Mouse (Mus musculus): ENCODE results near the gene Colec11. TPM values are rescaled to one million over a fixed set of nuclear protein-coding genes. Genes with fewer than 3 reads are reported as not detected.

Gene Colec11
- polyA plus RNA-seq, 1 experiment = 0.94 TPM

GRCm38 (mm10) chr12:28607546-28608305 lies 15.5 kb downstream of the Colec11 start:
- DNase-seq (ENCODE audit: extremely low spot score in 1 of 2, low spot score in 1 of 2) = peak; percentile 27 to 58

GRCm38 (mm10) chr12:28603494-28603893 lies 19.7 kb downstream of the Colec11 start:
- DNase-seq (ENCODE audit: extremely low spot score in 1 of 2, low spot score in 1 of 2) = no peak

GRCm38 (mm10) chr12:28602259-28602658 lies 20.9 kb downstream of the Colec11 start:
- DNase-seq (ENCODE audit: extremely low spot score in 1 of 2, low spot score in 1 of 2) = no peak

- DNase-seq (ENCODE audit: extremely low spot score in 1 of 2, low spot score in 1 of 2) = no peak
Observed at GRCm38 (mm10) chr12:28598526-28598991, 24.6 kb downstream of the Colec11 start.

GRCm38 (mm10) chr12:28598110-28598509 lies 25.1 kb downstream of the Colec11 start:
- DNase-seq (ENCODE audit: extremely low spot score in 1 of 2, low spot score in 1 of 2) = no peak

- DNase-seq (ENCODE audit: extremely low spot score in 1 of 2, low spot score in 1 of 2) = no peak
Observed at GRCm38 (mm10) chr12:28597699-28598098, 25.5 kb downstream of the Colec11 start.

- no peak for DNase-seq (ENCODE audit: extremely low spot score in 1 of 2, low spot score in 1 of 2)
Observed at GRCm38 (mm10) chr12:28596851-28597250, 26.3 kb downstream of the Colec11 start.

GRCm38 (mm10) chr12:28590428-28590827 lies 32.7 kb downstream of the Colec11 start:
- DNase-seq (ENCODE audit: extremely low spot score in 1 of 2, low spot score in 1 of 2) = no peak

GRCm38 (mm10) chr12:28589090-28589868 lies 33.9 kb downstream of the Colec11 start:
- peak; percentile 90 to 97 for DNase-seq (ENCODE audit: extremely low spot score in 1 of 2, low spot score in 1 of 2)

GRCm38 (mm10) chr12:28587949-28588348 lies 35.2 kb downstream of the Colec11 start:
- DNase-seq (ENCODE audit: extremely low spot score in 1 of 2, low spot score in 1 of 2) = peak; percentile 87 to 89

- DNase-seq (ENCODE audit: extremely low spot score in 1 of 2, low spot score in 1 of 2) = no peak
Observed at GRCm38 (mm10) chr12:28584036-28584435, 39.1 kb downstream of the Colec11 start.

- no peak for DNase-seq (ENCODE audit: extremely low spot score in 1 of 2, low spot score in 1 of 2)
Observed at GRCm38 (mm10) chr12:28582423-28582822, 40.8 kb downstream of the Colec11 start, which contains the start of gene Allc. Gene Allc (minus strand): TSS chr12:28582523.

GRCm38 (mm10) chr12:28579132-28579531 lies 44.0 kb downstream of the Colec11 start:
- DNase-seq (ENCODE audit: extremely low spot score in 1 of 2, low spot score in 1 of 2) = peak in 1 of 2 experiments; percentile 36

- DNase-seq (ENCODE audit: extremely low spot score in 1 of 2, low spot score in 1 of 2) = peak in 1 of 2 experiments; percentile 42
Observed at GRCm38 (mm10) chr12:28578147-28578546, 45.0 kb downstream of the Colec11 start.

- DNase-seq (ENCODE audit: extremely low spot score in 1 of 2, low spot score in 1 of 2) = no peak
Observed at GRCm38 (mm10) chr12:28575366-28576070, 47.7 kb downstream of the Colec11 start.

GRCm38 (mm10) chr12:28572241-28572640 lies 50.9 kb downstream of the Colec11 start:
- no peak for DNase-seq (ENCODE audit: extremely low spot score in 1 of 2, low spot score in 1 of 2)

- no peak for DNase-seq (ENCODE audit: extremely low spot score in 1 of 2, low spot score in 1 of 2)
Observed at GRCm38 (mm10) chr12:28552299-28552698, 70.9 kb downstream of the Colec11 start, which contains the start of gene Dcdc2c. Gene Dcdc2c (minus strand): TSS chr12:28552399.

GRCm38 (mm10) chr12:28551775-28552174 lies 71.4 kb downstream of the Colec11 start:
- DNase-seq (ENCODE audit: extremely low spot score in 1 of 2, low spot score in 1 of 2) = no peak

GRCm38 (mm10) chr12:28548887-28549286 lies 74.3 kb downstream of the Colec11 start:
- no peak for DNase-seq (ENCODE audit: extremely low spot score in 1 of 2, low spot score in 1 of 2)

Data from frontal cortex, adult 2 months (tissue).